Mouse (Mus musculus) induced T-regulatory cell, adult 2 months (primary cell): ENCODE results near the gene Glipr1l1.
"Not testable (repeated sequence)": the region's sequence is repeated elsewhere in the genome, so short reads cannot be mapped to it uniquely, and the experiment has no call there.

Experiments used
- DNase-seq: peaks from one replicate; pipeline ENCODE4 v3.0.0-alpha.2; 2012; ENCODE audit warnings: low read depth

Gene Glipr1l1

GRCm38 (mm10) chr10:112059702-112060582 lies at the start of gene Glipr1l1:
Gene Glipr1l1 (plus strand): TSS chr10:112060189.
- peak; percentile 51 for DNase-seq

- no peak for DNase-seq
These were observed 36.4 kb upstream of the Glipr1l1 start for GRCm38 (mm10) chr10:112023585-112023984.

- not testable (repeated sequence) for DNase-seq
These were observed 31.3 kb upstream of the Glipr1l1 start for GRCm38 (mm10) chr10:112028689-112029088.

GRCm38 (mm10) chr10:112043523-112043922 lies 16.5 kb upstream of the Glipr1l1 start:
- peak; percentile 18 for DNase-seq

GRCm38 (mm10) chr10:112044283-112044682 lies 15.7 kb upstream of the Glipr1l1 start:
- not testable (repeated sequence) for DNase-seq

GRCm38 (mm10) chr10:112051220-112051619 lies 8.8 kb upstream of the Glipr1l1 start:
- DNase-seq: peak; percentile 43

GRCm38 (mm10) chr10:112051956-112052355 lies 8.0 kb upstream of the Glipr1l1 start:
- DNase-seq: peak; percentile 23

- DNase-seq: not testable (repeated sequence)
These were observed 570 bp downstream of the Glipr1l1 start for GRCm38 (mm10) chr10:112060583-112060934.

- no peak for DNase-seq
These were observed 20.1 kb downstream of the Glipr1l1 start for GRCm38 (mm10) chr10:112080044-112080443.

- no peak for DNase-seq
These were observed 23.2 kb downstream of the Glipr1l1 start, which contains the start of gene Glipr1l2 for GRCm38 (mm10) chr10:112083157-112083556. Gene Glipr1l2 (plus strand): TSS chr10:112083354.

GRCm38 (mm10) chr10:112105785-112106184 lies 45.8 kb downstream of the Glipr1l1 start:
- peak; percentile 75 for DNase-seq

- no peak for DNase-seq
These were observed 50.4 kb downstream of the Glipr1l1 start for GRCm38 (mm10) chr10:112110401-112110800.

GRCm38 (mm10) chr10:112125090-112125489 lies 65.1 kb downstream of the Glipr1l1 start:
- not testable (repeated sequence) for DNase-seq

GRCm38 (mm10) chr10:112127682-112128230 lies 67.8 kb downstream of the Glipr1l1 start:
- not testable (repeated sequence) for DNase-seq
